Mouse (Mus musculus) granulocyte monocyte progenitor cell, adult 5-6 weeks (primary cell): ENCODE data around the gene Zic5. TPM values are rescaled to one million over a fixed set of nuclear protein-coding genes. Genes with fewer than 3 reads are reported as not detected.

Experiments used
- ATAC-seq: replicated peaks from 2 replicates; pipeline ENCODE4 v1.8.0; 2016; ENCODE audit warnings: mild to moderate bottlenecking, moderate TSS enrichment, inconsistent platforms; ENCODE audit not compliant: poor library complexity, severe bottlenecking
- total RNA-seq, 2 experiments: library from RNA; stranded (forward) in 1 of 2; stranded (reverse) in 1 of 2; fragments of 200-712, 200-1000 nt in 1 of 2; fragments of >200 nt in 1 of 2; fragmentation: Nextera tagmentation in 1 of 2; gene quantifications; 2 replicates each; pipeline ENCODE4 v1.2.3; 2014 to 2017

Gene Zic5
- total RNA-seq, 2 experiments from 2014 or later: not detected

GRCm38 (mm10) chr14:122481181-122481580 lies 15.7 kb upstream of the Zic5 start:
- ATAC-seq: no peak

- no peak for ATAC-seq
Measured at GRCm38 (mm10) chr14:122480355-122480754, 14.9 kb upstream of the Zic5 start.

GRCm38 (mm10) chr14:122479461-122480109 lies 14.1 kb upstream of the Zic5 start:
- no peak for ATAC-seq

DNA sequence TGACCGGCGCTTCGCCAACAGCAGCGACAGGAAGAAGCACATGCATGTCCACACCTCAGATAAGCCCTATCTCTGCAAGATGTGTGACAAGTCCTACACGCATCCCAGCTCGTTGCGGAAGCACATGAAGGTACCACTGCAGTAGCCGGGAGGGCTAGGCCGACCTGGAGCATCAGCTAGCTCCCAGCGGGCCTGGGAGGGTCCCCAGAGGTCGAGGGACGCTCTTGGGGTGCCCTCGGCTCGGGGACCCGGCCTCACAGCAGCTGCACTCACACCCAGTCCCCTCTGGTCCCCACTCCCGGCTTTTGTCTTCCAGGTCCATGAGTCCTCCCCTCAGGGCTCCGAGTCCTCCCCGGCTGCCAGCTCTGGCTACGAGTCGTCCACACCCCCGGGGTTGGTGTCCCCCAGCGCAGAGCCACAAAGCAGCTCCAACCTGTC lies 13.1 kb upstream of the Zic5 start:
- no peak for ATAC-seq

DNA sequence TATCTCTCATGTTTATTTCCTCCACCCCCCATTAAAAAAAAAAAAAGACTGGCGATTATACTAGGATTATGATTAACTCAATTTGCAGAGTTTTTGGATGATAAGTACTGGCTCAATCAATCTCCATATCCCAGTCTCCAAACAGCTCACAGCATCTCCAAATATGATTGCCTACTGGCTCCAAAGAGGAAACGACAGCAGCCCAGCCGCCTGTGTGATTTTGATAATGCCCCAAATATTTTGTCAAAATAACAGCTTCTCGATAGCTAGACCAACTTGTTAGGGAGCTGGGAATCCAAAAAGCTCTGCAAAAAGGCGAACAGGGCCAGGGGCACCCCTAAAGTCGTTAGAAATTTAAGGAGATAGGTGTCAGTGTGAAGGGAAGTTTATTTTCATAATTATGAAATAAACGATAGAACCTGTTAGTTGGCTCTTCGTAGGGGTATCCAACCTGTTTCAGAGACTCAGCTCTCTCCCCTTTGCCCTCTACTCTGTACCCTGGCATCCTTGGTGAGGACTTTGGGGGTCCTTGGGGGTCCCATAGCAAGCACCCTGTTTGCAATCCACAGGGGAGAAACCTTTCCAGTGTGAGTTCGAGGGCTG lies 12.6 kb upstream of the Zic5 start:
- no peak for ATAC-seq

DNA sequence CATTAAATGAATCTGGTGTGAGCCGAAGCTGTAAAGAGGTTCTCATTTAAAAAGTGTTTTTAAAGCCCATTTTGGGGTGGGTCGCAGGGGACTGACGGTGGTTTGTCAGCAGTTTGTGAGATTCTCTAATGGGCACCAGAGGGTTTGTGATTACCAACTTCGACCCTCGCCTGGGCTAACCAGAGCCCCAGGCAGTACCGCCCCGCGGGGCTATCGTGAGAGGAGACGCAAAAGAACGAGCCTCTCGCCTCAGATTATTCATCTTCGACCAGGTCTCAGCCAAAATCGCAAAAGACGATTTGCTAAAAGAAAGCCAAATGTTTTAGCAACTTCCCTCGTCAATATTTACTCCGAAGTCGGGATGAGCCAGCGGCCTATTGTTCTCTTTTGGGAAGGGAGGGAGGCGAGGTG lies 11.8 kb upstream of the Zic5 start:
- ATAC-seq: no peak

- no peak for ATAC-seq
Measured at GRCm38 (mm10) chr14:122476822-122477215, 11.3 kb upstream of the Zic5 start.

DNA sequence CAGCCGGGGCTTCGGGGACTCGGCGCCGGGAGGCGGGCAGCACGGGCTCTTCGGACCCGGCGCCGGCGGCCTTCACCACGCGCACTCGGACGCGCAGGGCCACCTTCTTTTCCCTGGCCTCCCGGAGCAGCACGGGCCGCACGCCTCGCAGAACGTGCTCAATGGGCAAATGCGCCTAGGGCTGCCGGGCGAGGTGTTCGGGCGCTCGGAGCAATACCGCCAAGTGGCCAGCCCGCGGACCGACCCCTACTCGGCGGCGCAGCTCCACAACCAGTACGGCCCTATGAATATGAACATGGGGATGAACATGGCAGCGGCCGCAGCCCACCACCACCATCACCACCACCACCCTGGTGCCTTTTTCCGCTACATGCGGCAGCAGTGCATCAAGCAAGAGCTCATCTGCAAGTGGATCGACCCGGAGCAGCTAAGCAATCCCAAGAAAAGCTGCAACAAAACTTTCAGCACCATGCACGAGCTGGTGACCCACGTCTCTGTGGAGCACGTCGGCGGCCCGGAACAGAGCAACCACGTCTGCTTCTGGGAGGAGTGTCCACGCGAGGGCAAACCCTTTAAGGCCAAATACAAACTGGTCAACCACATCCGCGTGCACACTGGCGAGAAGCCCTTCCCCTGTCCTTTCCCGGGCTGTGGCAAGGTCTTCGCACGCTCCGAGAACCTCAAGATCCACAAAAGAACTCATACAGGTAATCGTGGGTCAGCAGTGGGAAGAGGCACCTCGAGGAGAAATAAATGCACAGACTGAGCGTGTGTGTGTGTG lies 10.8 kb upstream of the Zic5 start:
- 0 out of 2 replicates have a peak, but pooled peaks have one; percentile 12 for ATAC-seq

- ATAC-seq: peak; percentile 33
Measured at GRCm38 (mm10) chr14:122475557-122476040, 10.1 kb upstream of the Zic5 start.

- peak; percentile 26 for ATAC-seq
Measured at GRCm38 (mm10) chr14:122474891-122475556, 9.5 kb upstream of the Zic5 start, which contains the start of gene Zic2. Gene Zic2, plus strand, starts transcription at chr14:122475435.

DNA sequence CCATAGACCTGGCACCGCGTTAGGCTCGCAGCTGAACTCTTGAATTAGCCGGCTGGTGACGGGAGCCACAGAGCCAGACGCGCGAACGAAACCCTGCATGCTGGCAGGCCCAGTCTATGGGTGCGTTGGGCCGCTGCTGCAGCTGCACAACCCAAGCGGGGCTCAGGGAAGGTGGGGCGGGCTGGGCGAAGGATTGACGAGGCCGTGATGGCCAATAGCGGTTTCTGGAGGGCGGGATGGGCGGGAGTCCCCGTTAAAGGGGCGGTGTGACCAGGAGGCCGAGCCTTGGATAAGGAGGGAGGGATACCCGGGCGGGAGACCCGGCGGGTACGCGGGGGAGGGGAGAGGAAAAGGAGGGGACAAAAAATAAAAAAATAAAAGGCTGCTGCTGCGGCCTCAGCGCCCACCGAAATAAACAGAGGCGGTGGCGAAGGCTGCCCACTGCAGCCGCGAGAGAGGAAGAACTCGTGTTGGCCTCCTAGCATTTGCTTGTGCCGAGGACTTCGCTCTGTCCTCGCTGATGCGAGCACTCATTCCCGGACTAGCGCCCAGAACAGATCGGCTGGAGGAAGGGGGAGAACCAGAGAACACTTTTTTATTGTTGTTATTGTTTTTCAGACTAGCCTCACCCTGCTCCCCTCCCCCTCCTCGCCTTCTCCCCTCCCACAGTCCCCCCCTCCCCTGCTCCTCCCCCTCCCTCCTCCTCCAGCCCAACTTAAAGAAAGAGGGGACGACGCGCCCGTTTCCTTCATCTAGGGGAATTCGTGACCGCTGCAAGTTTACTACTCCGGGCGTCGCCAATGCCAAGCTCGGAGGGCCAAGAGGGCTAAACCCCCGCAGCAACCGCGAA lies 8.8 kb upstream of the Zic5 start:
- peak; percentile 18; the same call in 1 of the 2 replicates for ATAC-seq

DNA sequence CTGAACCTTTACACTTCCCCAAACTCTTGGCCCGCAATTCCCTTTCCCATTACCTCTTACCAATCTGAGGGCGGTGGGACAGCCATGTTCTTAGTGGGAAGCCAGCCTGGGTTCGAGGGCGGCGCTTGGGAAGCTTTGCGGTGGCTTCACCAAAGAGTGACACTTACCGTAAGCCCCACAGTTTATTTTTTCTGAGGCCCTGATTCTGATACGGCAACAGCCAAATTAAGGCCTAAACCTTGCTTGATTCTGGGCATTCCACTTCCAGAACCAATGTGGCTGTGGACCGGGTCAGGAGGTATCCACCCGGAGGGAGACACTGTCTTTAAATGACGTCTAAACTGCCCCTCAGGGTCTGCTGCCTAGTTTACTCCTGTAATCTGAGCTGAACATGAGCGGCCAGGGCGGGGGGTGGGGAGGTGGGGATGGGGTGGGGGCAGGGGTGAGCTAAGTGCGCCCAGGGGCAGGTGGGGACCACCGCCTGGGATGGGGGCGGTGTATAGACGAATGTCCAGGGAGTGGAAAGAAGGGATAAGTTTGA lies 7.8 kb upstream of the Zic5 start:
- no peak for ATAC-seq

- no peak for ATAC-seq
Measured at GRCm38 (mm10) chr14:122472647-122473046, 7.2 kb upstream of the Zic5 start.

DNA sequence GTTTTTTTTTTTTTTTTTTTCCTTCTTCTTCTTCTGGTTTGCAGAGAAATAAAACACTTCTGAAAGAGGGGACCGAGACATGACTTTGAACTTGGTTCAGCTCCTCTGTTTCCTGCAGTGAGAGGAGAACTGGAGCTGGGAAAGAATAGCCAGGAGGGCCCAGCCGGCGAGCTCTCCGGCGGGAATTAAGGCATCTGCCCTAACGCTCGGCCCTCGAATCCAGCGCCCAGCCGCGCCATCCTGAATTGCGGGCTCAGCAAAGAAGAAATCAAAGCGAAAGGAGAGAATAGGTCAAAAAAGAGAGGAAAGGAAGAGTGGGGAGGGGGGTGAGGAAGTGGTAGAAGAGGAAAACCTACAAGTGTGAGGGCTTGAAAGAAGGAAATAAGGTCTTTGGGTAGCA lies 6.7 kb upstream of the Zic5 start:
- no peak for ATAC-seq

DNA sequence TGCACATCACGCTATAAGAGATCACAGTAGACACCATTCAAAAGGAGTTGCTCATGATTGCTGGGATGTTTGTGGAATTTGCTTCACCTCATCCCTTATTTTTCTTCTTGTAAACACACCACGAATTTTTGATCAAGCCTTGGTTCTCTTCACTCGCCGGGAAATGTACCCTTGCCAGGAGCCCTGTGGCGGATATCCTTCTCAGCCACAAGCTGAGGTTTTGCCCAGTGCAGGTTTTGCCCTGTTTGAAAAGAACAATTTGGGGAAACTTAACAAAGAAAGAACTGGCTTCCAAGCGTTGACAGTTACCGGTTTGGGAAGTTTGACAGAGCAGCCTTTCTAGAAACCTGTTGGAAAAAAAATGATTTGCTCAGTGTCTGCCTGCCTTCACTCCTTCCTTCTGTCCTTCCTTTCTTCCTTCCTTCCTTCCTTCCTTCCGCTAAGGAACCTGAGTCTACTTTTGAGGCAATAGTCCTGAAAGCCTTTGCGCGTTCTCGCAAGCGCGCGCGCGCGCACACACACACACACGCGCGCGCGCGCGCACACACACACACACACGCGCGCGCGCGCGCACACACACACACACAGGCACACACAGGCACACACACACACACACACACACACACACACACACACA lies 6.1 kb upstream of the Zic5 start:
- ATAC-seq: no peak

DNA sequence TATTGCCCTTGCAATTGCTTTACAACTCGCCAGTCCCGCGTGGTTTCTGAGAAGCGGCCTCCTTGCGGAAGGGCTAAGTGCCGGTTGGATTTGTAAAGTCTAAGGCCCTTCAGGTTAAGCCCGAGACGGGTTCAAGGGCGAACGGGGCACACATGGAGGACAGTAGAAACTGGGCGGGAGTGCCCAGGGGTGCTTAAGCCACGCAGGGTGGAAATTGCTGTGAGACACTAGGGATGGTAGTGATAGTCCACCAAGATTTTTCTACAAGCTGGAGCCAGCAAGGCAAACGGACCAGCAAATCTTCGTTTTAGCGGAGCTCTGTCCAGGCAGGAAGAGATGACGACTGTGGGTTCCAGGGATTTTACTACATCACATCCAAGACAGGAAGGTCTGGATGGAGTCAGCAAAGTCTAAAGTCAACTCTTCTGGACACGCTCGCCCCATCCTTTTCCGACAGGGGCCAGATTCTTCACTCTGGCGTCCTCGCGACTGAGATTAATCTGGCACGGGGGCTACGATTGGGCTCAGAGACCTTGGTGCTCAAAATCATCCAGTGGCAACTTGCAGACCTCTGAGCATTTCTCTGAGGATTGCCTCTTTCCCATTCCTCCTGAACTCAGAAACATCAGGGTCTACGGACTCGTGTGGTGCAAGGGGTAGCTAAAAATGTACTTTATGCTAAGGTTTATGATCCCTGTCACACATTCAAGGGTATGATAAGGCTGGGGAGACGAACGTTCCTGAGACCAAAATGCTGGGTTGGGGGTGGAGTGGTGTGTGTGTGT lies 3.7 kb upstream of the Zic5 start:
- no peak for ATAC-seq

DNA sequence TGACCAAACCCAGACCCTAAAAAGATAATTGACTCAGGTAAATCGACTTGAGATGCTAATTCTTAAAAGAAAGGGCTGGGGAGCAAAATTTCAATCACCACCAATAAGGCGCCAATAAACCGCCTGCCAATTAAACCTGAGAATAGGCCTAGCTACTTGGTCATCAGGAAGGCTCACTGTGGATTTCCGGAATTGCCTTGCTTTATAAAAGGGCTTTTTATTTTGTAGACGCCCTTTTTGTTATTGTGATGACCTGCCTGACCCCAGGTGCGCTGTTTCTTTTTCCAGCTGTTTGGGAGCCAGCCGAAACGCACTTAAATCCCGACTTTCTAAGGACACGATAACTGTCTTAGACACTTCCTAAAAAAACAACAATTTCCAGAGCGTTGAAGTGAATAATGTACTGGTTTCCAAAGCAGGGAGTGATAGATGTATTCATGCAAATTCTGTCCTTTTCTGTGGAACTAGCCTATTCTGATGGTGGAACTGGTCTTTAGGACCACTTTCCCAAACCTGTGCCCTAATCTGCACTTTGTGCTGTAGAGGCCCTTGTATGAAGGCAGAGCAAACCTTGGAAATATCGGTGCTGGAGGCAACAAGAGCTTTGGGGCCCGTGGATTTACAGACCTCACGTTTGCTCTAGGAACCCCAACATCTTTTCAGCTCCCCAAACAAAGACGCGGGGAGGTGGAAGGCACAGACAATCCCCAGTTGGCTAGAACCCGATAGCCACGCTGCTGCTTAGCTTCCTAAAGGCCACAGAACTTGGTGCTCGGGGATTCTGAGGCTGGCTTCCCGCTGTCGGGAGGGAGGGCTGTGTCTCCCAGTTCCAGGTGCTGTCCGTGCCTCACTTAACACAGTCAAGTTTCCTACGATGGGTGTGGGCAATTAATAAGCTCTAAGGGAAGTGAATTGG lies 2.7 kb upstream of the Zic5 start:
- no peak for ATAC-seq
